Mouse (Mus musculus): ENCODE data around the gene Adamts14.

The Adamts14 gene

DNA sequence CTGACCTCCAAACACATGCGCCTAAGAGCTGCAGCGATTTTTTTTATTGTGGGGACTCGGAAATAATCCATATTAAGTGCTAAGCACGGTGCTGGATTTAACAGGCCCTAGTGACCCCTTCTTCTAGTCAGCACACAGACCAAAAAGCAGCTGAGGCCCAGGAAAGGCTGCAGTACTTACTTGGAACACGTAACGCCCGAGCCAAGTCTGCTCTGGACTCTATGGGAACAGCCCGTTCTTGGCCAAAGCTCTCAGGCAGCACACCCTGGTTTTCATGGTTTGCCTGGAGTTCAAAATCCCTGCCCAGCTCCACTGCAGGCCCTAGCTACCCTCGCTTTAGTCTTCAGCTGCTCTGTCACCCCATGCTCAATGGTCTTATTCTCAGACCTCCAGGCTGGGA lies 78.6 kb downstream of the Adamts14 start:
- intact Hi-C loops (cut with DNase I), result loop anchor here (5.0 kb wide), 1 partner anchor 213 kb away; no protein-coding TSS in a partner anchor

DNA sequence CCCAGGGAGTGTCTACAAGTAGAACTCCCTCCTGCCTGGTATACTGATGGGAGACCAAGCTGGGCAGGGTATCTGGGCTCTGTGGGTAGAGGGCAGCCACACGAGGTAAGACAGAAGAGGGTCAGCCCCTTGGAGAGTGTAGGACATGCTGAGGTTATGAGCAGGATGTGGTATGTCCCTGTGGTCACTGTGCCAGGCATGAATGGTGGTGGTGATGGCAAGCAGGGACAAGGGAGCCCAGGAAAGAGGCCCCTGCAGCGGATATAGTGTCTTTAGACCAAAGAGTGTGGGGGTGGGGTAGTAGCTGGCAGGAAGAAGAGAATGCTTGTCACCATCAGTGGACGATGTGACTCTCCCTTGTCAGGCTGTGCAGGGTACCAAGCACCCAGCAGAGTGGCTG lies 85.2 kb downstream of the Adamts14 start:
- intact Hi-C loops (cut with DNase I), result no loop called here

DNA sequence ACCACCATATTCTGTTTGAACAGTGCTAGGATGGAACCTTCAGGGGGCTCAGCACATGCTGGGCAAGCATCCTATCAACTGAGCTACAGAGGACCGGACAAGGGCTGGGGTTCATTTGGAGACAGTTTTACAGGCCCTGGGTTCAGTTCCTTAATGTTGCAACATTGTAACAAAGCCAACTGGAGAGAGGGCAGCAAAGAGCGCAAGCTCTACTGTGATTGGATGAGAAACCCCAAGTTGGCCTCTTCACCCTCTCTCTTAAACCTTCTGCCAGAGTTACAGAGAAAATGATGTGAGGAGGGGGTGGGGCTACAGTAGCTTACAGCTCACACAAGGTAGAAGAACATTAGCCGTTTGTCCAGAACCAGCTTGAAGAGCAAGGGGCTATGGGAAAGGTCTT lies 86.2 kb downstream of the Adamts14 start:
- intact Hi-C loops (cut with DNase I), result no loop called here

- intact Hi-C loops (cut with DNase I), result no loop called here
Measured at GRCm38 (mm10) chr10:61179927-61180326, 93.3 kb downstream of the Adamts14 start.

DNA sequence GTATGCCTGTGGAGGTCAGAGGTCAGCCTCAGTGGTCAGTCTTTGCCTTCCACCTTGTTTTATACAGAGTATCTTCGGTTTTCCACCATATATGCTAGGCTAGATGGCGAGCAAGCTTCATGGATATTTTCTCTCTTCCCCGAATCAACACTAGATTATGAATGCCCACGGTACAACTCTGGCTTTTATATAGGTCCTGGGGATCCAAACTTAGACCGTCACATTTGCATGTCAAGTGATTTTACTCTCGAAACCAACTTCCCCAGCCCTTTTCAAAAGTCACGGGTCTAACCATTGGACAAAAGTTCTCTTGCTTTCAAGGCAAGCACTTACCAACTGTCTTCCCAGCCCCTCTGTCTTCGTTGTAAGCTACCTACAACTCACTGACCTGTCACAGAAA lies 94.6 kb downstream of the Adamts14 start:
- intact Hi-C loops (cut with DNase I), result no loop called here

DNA sequence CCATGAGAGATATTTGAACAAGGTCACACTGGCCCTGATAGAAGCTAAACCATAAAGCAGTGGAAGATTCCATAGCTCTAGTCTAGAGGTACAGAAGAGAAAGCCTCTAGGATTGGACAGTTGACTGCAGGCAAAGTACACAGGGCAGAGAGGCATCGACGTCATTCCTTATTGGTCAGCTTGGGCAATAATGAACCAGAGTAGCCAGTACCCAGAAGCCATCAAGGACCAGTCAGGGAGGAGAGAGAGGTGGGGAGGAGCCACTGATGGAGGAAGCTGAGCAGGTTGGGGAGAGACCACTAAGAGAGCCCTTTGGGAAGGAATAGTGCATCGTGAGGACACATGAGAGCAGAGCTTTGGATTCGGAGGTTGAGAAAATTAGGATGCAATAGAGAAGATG lies 95.5 kb downstream of the Adamts14 start:
- intact Hi-C loops (cut with DNase I), result no loop called here

- intact Hi-C loops (cut with DNase I), result no loop called here
Measured at GRCm38 (mm10) chr10:61176221-61176790, 96.9 kb downstream of the Adamts14 start.

DNA sequence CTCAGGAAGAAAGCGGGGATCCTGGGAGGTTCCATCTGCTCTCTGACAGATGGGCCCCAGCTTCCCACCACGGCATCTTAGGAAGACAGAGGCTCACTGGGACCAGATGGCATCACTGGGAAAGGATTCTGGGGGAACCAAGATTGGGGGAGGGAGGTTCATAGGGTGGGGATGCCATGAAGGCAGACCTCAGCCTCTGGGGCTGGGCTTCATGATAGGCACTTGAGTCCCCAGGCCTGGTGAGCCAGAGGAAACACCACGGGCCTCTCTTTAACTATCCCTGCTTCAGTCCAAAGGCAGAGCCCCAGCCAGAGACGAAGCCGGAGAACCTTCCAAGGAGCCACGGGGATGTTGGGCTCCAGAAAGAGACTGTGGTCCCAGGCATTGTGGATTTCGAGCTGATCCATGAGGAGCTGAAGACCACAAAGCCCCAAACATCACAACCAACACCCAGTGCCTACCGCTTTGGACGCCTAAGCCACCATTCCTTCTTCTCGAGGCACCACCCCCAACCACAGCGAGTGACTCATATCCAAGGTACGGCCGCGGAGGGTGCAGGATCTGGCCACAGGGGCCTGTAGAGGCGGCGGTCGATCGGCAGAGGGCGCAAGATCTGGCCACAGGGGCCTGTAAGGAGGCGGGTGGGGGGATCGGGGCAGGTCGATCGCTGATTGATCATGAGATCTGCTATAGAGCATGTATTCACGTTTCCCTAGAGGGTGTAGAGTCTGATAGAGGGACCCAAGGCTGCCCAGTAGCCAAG lies 97.6 kb downstream of the Adamts14 start:
- intact Hi-C loops (cut with DNase I), result no loop called here

GRCm38 (mm10) chr10:61174711-61175441 lies 98.4 kb downstream of the Adamts14 start:
- intact Hi-C loops (cut with DNase I), result no loop called here

- intact Hi-C loops (cut with DNase I), result no loop called here
Measured at GRCm38 (mm10) chr10:61172496-61172895, 100.7 kb downstream of the Adamts14 start.

DNA sequence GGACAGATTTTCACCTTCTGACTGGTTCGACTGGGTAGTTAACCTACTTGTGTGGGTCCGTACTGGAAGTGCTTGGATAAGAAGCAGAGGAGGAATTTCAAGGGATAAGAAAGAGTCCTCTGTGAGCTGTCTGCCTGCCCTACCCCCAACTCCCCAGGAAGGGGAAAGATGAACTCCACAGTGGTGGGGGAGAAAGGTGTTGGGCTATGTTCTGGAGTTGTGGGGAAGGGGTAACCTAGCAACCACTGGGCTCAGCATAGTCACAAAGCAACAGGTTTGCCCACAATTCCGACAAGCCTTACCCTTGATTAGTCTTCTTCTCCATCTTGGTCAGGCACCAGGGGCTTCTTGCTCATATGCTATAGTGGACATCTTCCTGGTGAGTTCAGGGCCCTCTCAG lies 101.6 kb downstream of the Adamts14 start, which contains the start of gene Tbata:
TSS of gene Tbata (plus strand) at position 301 of the 400 bp plus-strand sequence.
- intact Hi-C loops (cut with DNase I), result no loop called here

GRCm38 (mm10) chr10:61168393-61168792 lies 104.8 kb downstream of the Adamts14 start:
- intact Hi-C loops (cut with DNase I), result no loop called here

DNA sequence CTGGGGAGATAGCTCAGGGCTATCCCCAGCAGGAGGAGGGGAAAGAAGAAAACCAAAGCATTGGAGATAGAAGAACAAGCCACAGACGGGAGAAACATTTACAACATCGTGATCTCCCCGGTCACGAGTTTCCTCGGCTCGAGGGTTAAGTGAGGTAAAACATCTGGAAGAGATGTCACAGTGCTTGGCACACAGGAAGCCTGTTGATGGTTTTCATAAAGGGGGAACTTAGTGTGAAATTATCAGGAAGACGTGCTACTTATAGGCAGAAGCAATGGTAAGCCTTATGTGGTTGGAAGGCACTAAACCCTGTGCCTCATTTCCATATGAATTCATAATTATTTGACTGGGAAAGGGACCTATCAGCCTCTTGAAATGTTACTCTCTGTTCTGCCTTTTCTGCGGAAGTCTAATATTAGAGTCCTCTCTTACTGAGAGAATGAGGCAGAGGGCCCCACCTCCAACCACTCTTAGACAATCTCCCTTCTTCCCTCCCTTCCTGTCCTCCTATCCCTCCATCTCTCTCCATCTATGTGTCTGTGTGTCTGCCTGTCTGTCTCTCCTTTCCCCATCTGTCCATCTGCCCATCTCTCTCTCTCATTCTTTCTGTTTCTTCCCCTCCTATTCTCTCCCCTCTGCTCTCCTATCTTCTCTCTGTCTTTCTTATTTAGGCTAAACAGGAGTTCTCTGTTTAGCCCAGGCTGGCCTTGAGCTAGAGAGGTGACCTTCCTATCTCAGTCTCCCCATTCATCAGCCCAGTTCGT lies 105.7 kb downstream of the Adamts14 start:
- intact Hi-C loops (cut with DNase I), result no loop called here

DNA sequence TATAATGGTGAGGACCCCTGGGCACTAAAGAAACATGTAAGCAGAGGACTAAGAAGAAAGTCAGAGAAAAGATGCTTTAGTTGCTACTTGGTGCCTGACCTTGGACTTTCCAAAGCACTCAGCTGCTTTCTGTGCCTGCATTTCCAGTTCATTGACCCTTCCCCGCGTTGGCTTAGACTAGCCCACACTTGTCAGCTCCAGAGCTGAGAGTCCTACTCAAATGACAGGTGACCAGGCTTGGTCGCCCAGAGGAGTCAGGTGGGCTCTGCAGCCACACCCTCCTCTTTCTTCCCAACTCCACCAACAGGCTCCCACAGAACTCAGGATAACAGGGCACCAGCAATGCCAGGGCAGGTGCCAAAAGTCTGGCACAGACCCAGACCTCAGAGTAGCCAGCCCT lies 110.9 kb downstream of the Adamts14 start:
- intact Hi-C loops (cut with DNase I), result no loop called here

DNA sequence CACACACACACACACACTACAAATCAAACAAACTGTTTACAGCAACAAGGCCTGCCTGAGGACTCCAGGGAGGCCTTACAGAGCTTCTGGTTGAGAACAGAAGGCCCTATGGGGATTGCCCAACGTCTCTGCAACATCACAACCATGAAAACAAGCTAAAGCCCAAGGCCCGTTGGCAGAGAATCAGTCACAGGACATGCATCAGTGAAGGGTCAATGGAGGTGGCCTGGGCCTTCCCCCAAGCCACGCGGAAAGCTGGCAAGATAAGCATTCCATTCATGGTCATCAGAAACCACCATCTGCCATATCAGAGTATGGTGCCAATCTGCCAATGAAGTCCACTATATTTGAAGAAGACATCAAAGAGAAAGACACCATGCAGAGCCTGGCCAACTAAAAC lies 112.6 kb downstream of the Adamts14 start:
- intact Hi-C loops (cut with DNase I), result no loop called here

- intact Hi-C loops (cut with DNase I), result no loop called here
Measured at GRCm38 (mm10) chr10:61160089-61160488, 113.1 kb downstream of the Adamts14 start.

- intact Hi-C loops (cut with DNase I), result no loop called here
Measured at GRCm38 (mm10) chr10:61158594-61158993, 114.6 kb downstream of the Adamts14 start.

DNA sequence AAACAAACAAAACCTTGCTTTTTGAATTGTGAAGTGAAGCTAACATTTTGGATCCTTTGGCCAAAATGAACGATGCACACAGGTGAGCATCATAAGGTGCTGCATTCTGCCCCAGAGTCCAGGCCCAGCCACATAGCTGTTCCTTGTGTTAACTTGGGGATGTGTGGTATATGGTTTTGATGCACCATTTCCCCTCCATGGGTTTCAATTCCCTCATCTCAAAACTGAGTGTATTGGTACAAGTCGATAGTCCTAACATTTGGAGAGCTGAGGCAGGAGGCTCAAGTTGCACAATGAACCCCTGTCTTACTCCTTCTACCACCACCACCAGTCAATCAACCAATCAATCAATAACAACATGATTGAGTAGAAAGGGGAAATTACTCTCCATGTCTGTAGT lies 116.8 kb downstream of the Adamts14 start:
- intact Hi-C loops (cut with DNase I), result no loop called here

GRCm38 (mm10) chr10:61155611-61156010 lies 117.6 kb downstream of the Adamts14 start:
- intact Hi-C loops (cut with DNase I), result no loop called here

DNA sequence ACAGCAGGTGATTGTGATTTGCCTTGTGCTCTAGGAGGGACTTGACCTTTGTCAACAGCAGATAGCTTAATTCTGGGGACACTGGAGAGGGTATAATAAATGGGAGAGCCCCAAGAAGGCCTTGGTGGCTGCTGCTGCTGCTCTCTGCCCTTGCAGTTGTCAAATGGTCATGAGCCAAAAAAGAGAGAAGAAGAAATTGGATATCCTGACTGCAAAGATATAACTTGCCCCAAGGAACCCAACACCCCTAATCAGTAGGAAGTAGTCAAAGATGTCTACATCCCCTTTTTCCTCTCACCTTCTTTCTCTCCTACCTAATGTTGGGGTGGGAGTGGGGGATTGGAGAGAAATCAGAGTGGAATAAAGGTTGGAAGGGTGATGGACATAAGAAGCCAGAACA lies 121.1 kb downstream of the Adamts14 start:
- intact Hi-C loops (cut with DNase I), result no loop called here

DNA sequence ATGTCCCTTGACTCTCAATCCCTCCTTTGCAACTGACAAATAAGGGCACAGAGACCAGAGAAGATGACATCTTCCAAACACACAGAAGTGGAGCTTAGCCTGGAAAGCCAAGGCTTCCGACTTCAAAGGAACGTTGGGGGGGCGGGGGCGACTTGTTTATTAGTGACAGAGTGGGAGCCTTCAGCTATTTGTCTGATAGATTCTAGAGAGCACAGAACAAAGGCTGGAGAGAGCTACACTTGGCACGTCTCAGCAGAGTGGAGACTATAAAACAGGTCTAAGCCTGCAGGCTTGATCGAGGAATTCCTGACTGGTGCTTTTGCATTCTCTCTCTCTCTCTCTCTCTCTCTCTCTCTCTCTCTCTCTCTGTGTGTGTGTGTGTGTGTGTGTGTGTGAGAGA lies 122.6 kb downstream of the Adamts14 start:
- intact Hi-C loops (cut with DNase I), result no loop called here

DNA sequence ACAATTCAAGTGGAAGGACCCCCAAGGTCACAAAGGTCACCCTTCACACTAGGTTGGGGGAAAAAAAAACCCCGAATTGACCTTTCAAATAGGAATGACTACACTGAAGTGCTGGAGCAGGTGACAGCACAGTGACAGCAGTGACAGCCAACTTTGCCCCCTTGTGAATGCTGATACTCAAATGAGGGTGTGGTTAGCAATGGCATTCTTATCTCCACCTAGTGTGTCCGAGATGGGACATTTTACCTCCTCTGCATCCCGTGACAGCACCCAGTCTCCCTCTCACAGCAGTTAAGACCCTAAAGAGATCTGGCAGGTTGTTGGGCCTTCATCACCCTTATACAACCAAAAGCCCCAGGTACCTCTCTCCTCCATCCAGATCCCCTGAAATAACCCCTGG lies 123.8 kb downstream of the Adamts14 start:
- intact Hi-C loops (cut with DNase I), result no loop called here

Measured in adrenal gland (tissue).